13 mouse cellular contexts compared by ENCODE assay signal in genomic region chr6:126535911-126536270, GRCm38 (mm10). TPM values are rescaled to one million over a fixed set of nuclear protein-coding genes. Genes with fewer than 3 reads are reported as not detected.
DNase-seq lines count a peak whose midpoint lies in the region; ATAC-seq and TF ChIP-seq lines count a peak whose summit lies in the region.
"Had no signal": no experiment of that assay in that cellular context is flagged by ENCODE, and none has a peak within 500 bp of the region (broad histone marks: within the 10 kb centered on the region; RNA-seq: fewer than 3 reads in every experiment).

No protein-coding gene starts in this region.

- no peak for TF ChIP-seq POLR2A in thymus, adult 2 months (IDR thresholded peaks at IDR 0.05; ENCODE audit: control insufficient read depth, extremely low read depth, insufficient read depth, low read length, poor library complexity)

- peak overlapping the region; percentile 87 for H3K27ac ChIP-seq in gastrocnemius, adult 2 months
- 0 out of 2 replicates have a peak overlapping the region, but pooled peaks have one; percentile 72 for H3K27ac ChIP-seq in kidney, embryonic 15.5 days
- H3K27ac ChIP-seq in kidney, embryonic 14.5 days (ENCODE audit: low read depth, low read length) = no peak overlapping the region
- peak overlapping the region; percentile 49 for H3K27ac ChIP-seq in embryonic facial prominence, embryonic 14.5 days (replicated peaks; ENCODE audit: low read depth, low read length)
- H3K27ac ChIP-seq in midbrain, embryonic 14.5 days (replicated peaks; ENCODE audit: low read depth, low read length) = no peak overlapping the region
- no peak overlapping the region for H3K27ac ChIP-seq in thymus, adult 2 months (ENCODE audit: control insufficient read depth, insufficient read depth, low read length)

- H3K4me3 ChIP-seq in gastrocnemius, adult 2 months = peak overlapping the region; percentile 70
- no peak overlapping the region for H3K4me3 ChIP-seq in kidney, embryonic 15.5 days (replicated peaks)
- no peak overlapping the region for H3K4me3 ChIP-seq in kidney, embryonic 14.5 days (ENCODE audit: low read length)
- H3K4me3 ChIP-seq in embryonic facial prominence, embryonic 14.5 days (ENCODE audit: low read depth, low read length) = no peak overlapping the region
- H3K4me3 ChIP-seq in midbrain, embryonic 14.5 days (replicated peaks; ENCODE audit: low read depth, low read length) = no peak overlapping the region
- H3K4me3 ChIP-seq in thymus, adult 2 months (ENCODE audit: control insufficient read depth, insufficient read depth, low read length) = no peak overlapping the region

- TF ChIP-seq CTCF in gastrocnemius, adult 2 months (IDR thresholded peaks at IDR 0.05) = no peak
- no peak for TF ChIP-seq CTCF in thymus, adult 2 months (IDR thresholded peaks at IDR 0.05; ENCODE audit: borderline replicate concordance, control insufficient read depth, extremely low read depth, insufficient read depth, low read length, poor library complexity)

- ATAC-seq in kidney, embryonic 15.5 days (replicated peaks; ENCODE audit: low FRiP score) = no peak
- ATAC-seq in kidney, embryonic 14.5 days (ENCODE audit: low FRiP score, low TSS enrichment) = no peak
- ATAC-seq in embryonic facial prominence, embryonic 14.5 days (ENCODE audit: low read depth) = peak; percentile 45
- no peak for ATAC-seq in midbrain, embryonic 14.5 days (ENCODE audit: low FRiP score, low TSS enrichment)
- ATAC-seq: inflammation-experienced regulatory T-cells, adult 6 months had no signal

- no peak overlapping the region for H3K9ac ChIP-seq in kidney, embryonic 15.5 days
- H3K9ac ChIP-seq in kidney, embryonic 14.5 days (ENCODE audit: low read depth, low read length) = no peak overlapping the region
- no peak overlapping the region for H3K9ac ChIP-seq in embryonic facial prominence, embryonic 14.5 days (ENCODE audit: low read depth, low read length)
- no peak overlapping the region for H3K9ac ChIP-seq in midbrain, embryonic 14.5 days (replicated peaks; ENCODE audit: low read length)
- H3K9ac ChIP-seq: liver, postnatal 0 days had no signal

- DNase-seq in gastrocnemius, adult 2 months = no peak
- DNase-seq in gastrocnemius, postnatal 25 days = no peak
- peak; percentile 65 for DNase-seq in embryonic facial prominence, embryonic 14.5 days (ENCODE audit: low spot score)
- DNase-seq in midbrain, embryonic 14.5 days = peak; percentile 20
- DNase-seq in thymus, adult 2 months = no peak
- DNase-seq in ovary, postnatal 10 days (ENCODE audit: low spot score) = no peak
- DNase-seq: cerebellum, postnatal 36 days had no signal

- peaks cover 28% of the 10 kb centered on the region for H3K27me3 ChIP-seq in kidney, embryonic 15.5 days
- peaks cover 3% of the 10 kb centered on the region for H3K27me3 ChIP-seq in kidney, embryonic 14.5 days (ENCODE audit: control insufficient read depth, insufficient read depth, low read length)
- H3K27me3 ChIP-seq in embryonic facial prominence, embryonic 14.5 days (replicated peaks; ENCODE audit: control insufficient read depth, insufficient read depth, low read length) = peaks cover 22% of the 10 kb centered on the region
- H3K27me3 ChIP-seq in midbrain, embryonic 14.5 days (ENCODE audit: control insufficient read depth, insufficient read depth, low read length) = peaks cover 18% of the 10 kb centered on the region
- H3K27me3 ChIP-seq in thymus, adult 2 months (ENCODE audit: control insufficient read depth, insufficient read depth, low read length) = no peaks in the 10 kb centered on the region

- peaks cover 26% of the 10 kb centered on the region for H3K4me1 ChIP-seq in kidney, embryonic 15.5 days
- peaks cover 21% of the 10 kb centered on the region for H3K4me1 ChIP-seq in kidney, embryonic 14.5 days (ENCODE audit: control insufficient read depth, insufficient read depth, low read length)
- H3K4me1 ChIP-seq in embryonic facial prominence, embryonic 14.5 days (ENCODE audit: control insufficient read depth, insufficient read depth, low read length) = peaks cover 25% of the 10 kb centered on the region
- peaks cover 16% of the 10 kb centered on the region for H3K4me1 ChIP-seq in midbrain, embryonic 14.5 days (ENCODE audit: control insufficient read depth, insufficient read depth, low read length)
- H3K4me1 ChIP-seq in thymus, adult 2 months (replicated peaks; ENCODE audit: control insufficient read depth, insufficient read depth, low read length) = no peaks in the 10 kb centered on the region

- no peaks in the 10 kb centered on the region for H3K9me3 ChIP-seq in kidney, embryonic 15.5 days (replicated peaks)
- no peaks in the 10 kb centered on the region for H3K9me3 ChIP-seq in kidney, embryonic 14.5 days (ENCODE audit: control insufficient read depth, low read length)
- no peaks in the 10 kb centered on the region for H3K9me3 ChIP-seq in embryonic facial prominence, embryonic 14.5 days (ENCODE audit: control insufficient read depth, low read length)
- no peaks in the 10 kb centered on the region for H3K9me3 ChIP-seq in midbrain, embryonic 14.5 days (ENCODE audit: control insufficient read depth, low read length)
- H3K9me3 ChIP-seq: forebrain, embryonic 10.5 days had no signal

- WGBS in kidney, embryonic 15.5 days = 6% methylated on average over 1 of the region's 1 CpGs
- WGBS in kidney, embryonic 14.5 days = 38% methylated on average over 1 of the region's 1 CpGs
- WGBS in embryonic facial prominence, embryonic 14.5 days = 31% methylated on average over 1 of the region's 1 CpGs
- 13% methylated on average over 1 of the region's 1 CpGs for WGBS in midbrain, embryonic 14.5 days
- WGBS in thymus, adult 2 months = 62% methylated on average over 1 of the region's 1 CpGs

- intact Hi-C loops in gastrocnemius, adult 2 months (cut with DNase I) = no loop called here

- no peaks in the 10 kb centered on the region for H3K36me3 ChIP-seq in kidney, embryonic 15.5 days
- H3K36me3 ChIP-seq in kidney, embryonic 14.5 days (ENCODE audit: control insufficient read depth, insufficient read depth, low read length) = no peaks in the 10 kb centered on the region
- H3K36me3 ChIP-seq in embryonic facial prominence, embryonic 14.5 days (ENCODE audit: control insufficient read depth, insufficient read depth, low read length) = no peaks in the 10 kb centered on the region
- H3K36me3 ChIP-seq in midbrain, embryonic 14.5 days (ENCODE audit: control insufficient read depth, insufficient read depth, low read length) = no peaks in the 10 kb centered on the region
- H3K36me3 ChIP-seq in thymus, adult 2 months (ENCODE audit: control insufficient read depth, insufficient read depth, low read length) = no peaks in the 10 kb centered on the region
- H3K36me3 ChIP-seq: forebrain, embryonic 10.5 days had no signal

- no peak overlapping the region; the same call in 1 of the 2 replicates for H3K4me2 ChIP-seq in kidney, embryonic 15.5 days
- no peak overlapping the region for H3K4me2 ChIP-seq in kidney, embryonic 14.5 days (replicated peaks; ENCODE audit: low read depth, low read length)
- H3K4me2 ChIP-seq in embryonic facial prominence, embryonic 14.5 days (ENCODE audit: low read depth, low read length) = peak overlapping the region; percentile 65; the same call in 1 of the 2 replicates
- H3K4me2 ChIP-seq in midbrain, embryonic 14.5 days (ENCODE audit: low read length) = no peak overlapping the region

RNA-seq across cellular contexts. Expression of gene Kcna5, which starts 0.7 kb away (rescaled TPM):
- 10 to 100 TPM in 1 of 2 experiments, 1 to 10 TPM in 1; 3.8 to 10.3 TPM for total RNA-seq in gastrocnemius, adult 2 months (2021)
- total RNA-seq in gastrocnemius, postnatal 25 days (2021) = 1 to 10 TPM; 3.1 to 3.7 TPM
- 3.2 and 4.5 TPM in 2 replicates for polyA plus RNA-seq in kidney, embryonic 15.5 days (2015; fragmentation: Nextera tagmentation; extraction: Ambion mirVana)
- polyA plus RNA-seq in kidney, embryonic 14.5 days (2014; fragmentation: Nextera tagmentation; extraction: Ambion mirVana) = 1.7 and 4.2 TPM in 2 replicates
- polyA plus RNA-seq in embryonic facial prominence, embryonic 14.5 days (2014; fragmentation: Nextera tagmentation; extraction: Ambion mirVana) = 6.8 and 7.7 TPM in 2 replicates
- 2.6 and 3.5 TPM in 2 replicates for polyA plus RNA-seq in midbrain, embryonic 14.5 days (2014; fragmentation: Nextera tagmentation; extraction: Ambion mirVana)
- polyA plus RNA-seq in thymus, adult 2 months (2012; rRNA removed) = 0.92 and 1.6 TPM in 2 replicates
- total RNA-seq: MEL had no signal
- polyA plus RNA-seq: inflammation-experienced regulatory T-cells, adult 6 months had no signal

Comparison
In these comparisons a context has a peak if more than half of its experiments do, and no peak if none do; other contexts are left out.
1. H3K27ac ChIP-seq: peak in gastrocnemius, adult 2 months (single experiment), kidney, embryonic 15.5 days (single experiment) and embryonic facial prominence, embryonic 14.5 days (single experiment); none in kidney, embryonic 14.5 days (single experiment), midbrain, embryonic 14.5 days (single experiment) and thymus, adult 2 months (single experiment).
2. DNase-seq: peak in embryonic facial prominence, embryonic 14.5 days (single experiment) and midbrain, embryonic 14.5 days (single experiment); none in gastrocnemius, adult 2 months (single experiment), gastrocnemius, postnatal 25 days (single experiment), thymus, adult 2 months (single experiment) and ovary, postnatal 10 days (single experiment).